Mouse (Mus musculus) midbrain, postnatal 0 days (tissue): Measurements from ENCODE around the gene Kcna10. TPM values are rescaled to one million over a fixed set of nuclear protein-coding genes. Genes with fewer than 3 reads are reported as not detected.

ENCODE experiments used
- ATAC-seq: fragments of 200-750 bp; cut with Nextera tagmentation; 2 replicates; pipeline ENCODE4 v1.8.0; 2017; ENCODE audit warnings: moderate number of reproducible peaks, mild to moderate bottlenecking, moderate TSS enrichment, moderate library complexity; ENCODE audit not compliant: low FRiP score
- DNase-seq: peaks from one replicate; pipeline ENCODE4 v3.0.0-alpha.2; 2015; ENCODE audit warnings: low spot score
- H3K27ac ChIP-seq: fragments of 300-500 bp; sonication (generic); 2 replicates; pipeline ENCODE4 v1.5.1; 2014; ENCODE audit warnings: low read depth, mild to moderate bottlenecking, low read length, mixed read lengths
- H3K27me3 ChIP-seq: fragments of 300-500 bp; sonication (generic); 2 replicates; pipeline ENCODE4 v1.6.1; 2014; ENCODE audit warnings: low read length, control low read depth, mixed read lengths; ENCODE audit not compliant: insufficient read depth
- H3K36me3 ChIP-seq: fragments of 300-500 bp; sonication (generic); 2 replicates; pipeline ENCODE4 v1.6.1; 2014; ENCODE audit warnings: low read length, control low read depth, mixed read lengths; ENCODE audit not compliant: insufficient read depth
- H3K4me1 ChIP-seq: fragments of 300-500 bp; sonication (generic); 2 replicates; pipeline ENCODE4 v1.6.1; 2014; ENCODE audit warnings: mild to moderate bottlenecking, control low read depth, antibody characterized with exemption, low read length, mixed read lengths; ENCODE audit not compliant: insufficient read depth
- H3K4me2 ChIP-seq: fragments of 300-500 bp; sonication (generic); 2 replicates; pipeline ENCODE4 v1.6.1; 2014; ENCODE audit warnings: low read depth, mild to moderate bottlenecking, low read length, mixed read lengths; ENCODE audit not compliant: poor library complexity, severe bottlenecking
- H3K4me3 ChIP-seq: fragments of 300-500 bp; sonication (generic); 2 replicates; pipeline ENCODE4 v1.5.1; 2014; ENCODE audit warnings: low read depth, mild to moderate bottlenecking, low read length, moderate library complexity
- H3K9ac ChIP-seq: fragments of 300-500 bp; sonication (generic); replicated peaks from 2 replicates; pipeline ENCODE4 v1.6.1; 2014; ENCODE audit warnings: mild to moderate bottlenecking, low read length, moderate library complexity, mixed read lengths; ENCODE audit not compliant: poor library complexity, severe bottlenecking
- H3K9me3 ChIP-seq: fragments of 300-500 bp; sonication (generic); 2 replicates; pipeline ENCODE4 v1.6.1; 2016; ENCODE audit warnings: low read length, control low read depth
- CTCF ChIP-seq: IDR thresholded peaks from 2 replicates; pipeline ENCODE4 v1.5.1; 2016; ENCODE audit warnings: antibody characterized with exemption, mild to moderate bottlenecking
- WGBS: fragments of 180-500 bp; shearing (Covaris S2); extraction: QIAGEN DNeasy Blood & Tissue Kit; methylation state at CpG from one replicate; pipeline ENCODE4 v1.1.7; 2014; 5-methylcytosine and 5-hydroxymethylcytosine counted together
- polyA plus RNA-seq: library from polyadenylated mRNA; unstranded; fragments of >200 nt; fragmentation: Nextera tagmentation; extraction: Ambion mirVana; gene quantifications from 2 replicates; pipeline ENCODE4 v1.2.1, GENCODE M21; 2015
- total RNA-seq: library from RNA; depleted of rRNA; stranded (reverse); fragments of >200 nt; gene quantifications from 2 replicates; pipeline ENCODE4 v1.2.3, GENCODE M21; 2014; rRNA removed

Gene Kcna10
- total and polyA plus RNA-seq, 2 experiments from 2014 or later, result not detected

DNA sequence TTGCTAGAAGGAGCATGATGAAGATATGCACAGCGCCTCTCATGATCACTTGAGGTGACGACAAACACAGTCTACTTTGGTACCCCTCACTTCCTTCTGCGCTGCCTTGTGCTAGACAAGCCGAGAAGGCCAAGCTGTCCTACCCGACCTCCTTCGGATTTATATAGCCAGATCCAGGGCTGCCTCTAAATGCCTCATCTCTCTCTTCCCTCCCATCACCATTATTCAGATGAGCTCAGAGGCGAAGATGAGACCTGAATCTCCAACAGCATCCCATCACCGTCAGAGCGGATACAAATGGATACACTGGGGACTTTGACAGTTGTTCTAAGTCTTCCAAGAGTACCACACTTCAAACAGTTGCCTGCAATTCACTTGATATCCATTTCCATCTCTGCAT is 56.8 kb downstream of the Kcna10 start, which contains the start of gene Prok1:
Gene Prok1 (minus strand): TSS at position 101 of the 400 bp plus-strand sequence.
- H3K27me3 ChIP-seq, result no peaks in the 10 kb centered on the region
- no peak within 1 kb of the TSS for H3K9ac ChIP-seq
- TF ChIP-seq CTCF, result no peak
- no peak within 1 kb of the TSS for H3K4me3 ChIP-seq
- ATAC-seq (no peak), DNase-seq (no peak)
- H3K36me3 ChIP-seq, result no peaks in the 10 kb centered on the region
- 90% methylated on average over 9 of the region's 9 CpGs for WGBS
- H3K4me1 ChIP-seq, result peaks cover 3% of the 10 kb centered on the region; the same call in 1 of the 2 replicates
- no peaks in the 10 kb centered on the region for H3K9me3 ChIP-seq
- no peak within 1 kb of the TSS for H3K4me2 ChIP-seq
- H3K27ac ChIP-seq, result no peak within 1 kb of the TSS

DNA sequence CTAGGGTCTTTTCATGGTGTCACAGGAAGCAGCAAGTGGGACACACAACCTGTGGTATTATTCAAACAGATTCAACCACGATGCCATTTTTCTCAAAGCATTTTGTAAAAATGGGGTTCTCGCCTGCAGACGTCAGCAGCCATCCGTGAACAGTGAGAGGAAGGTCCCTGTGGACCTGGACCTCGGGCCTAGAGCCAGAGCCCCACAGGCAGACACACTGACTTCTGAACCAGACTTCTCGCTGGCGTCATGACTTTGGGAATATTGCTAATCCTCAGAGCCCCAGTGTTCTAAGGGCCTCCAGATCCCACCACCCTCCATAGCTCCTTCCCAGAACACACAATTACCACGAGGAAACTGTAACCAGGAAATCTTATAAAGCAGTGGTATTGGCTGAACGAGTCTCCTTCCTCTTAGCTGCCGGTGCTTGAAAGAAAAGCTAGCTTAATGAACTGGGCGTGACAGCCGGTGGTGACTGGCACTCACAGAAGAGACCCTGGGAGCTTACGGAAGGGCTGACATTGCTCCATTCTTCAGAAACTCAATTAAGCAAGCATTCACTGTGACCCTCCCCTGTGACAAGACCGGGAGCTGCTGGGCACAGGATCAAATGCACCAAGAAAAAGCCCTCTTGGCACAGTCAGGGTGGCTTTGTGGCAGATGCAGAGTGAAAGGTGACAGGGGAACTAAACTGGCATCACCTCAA is 58.7 kb downstream of the Kcna10 start:
- no peak for ATAC-seq

More for the DNA sequence above, 58.7 kb downstream of the Kcna10 start:
- Histone ChIP-seq H3K27me3 (no peaks in the 10 kb centered on the region), H3K36me3 (no peaks in the 10 kb centered on the region), H3K9ac (no peak overlapping the region), H3K4me2 (no peak overlapping the region), H3K4me3 (no peak overlapping the region), H3K4me1 (peaks cover 3% of the 10 kb centered on the region; the same call in 1 of the 2 replicates), H3K27ac (no peak overlapping the region), H3K9me3 (no peaks in the 10 kb centered on the region)
- no peak for TF ChIP-seq CTCF
- WGBS, result 23% methylated on average over 14 of the region's 14 CpGs
- DNase-seq, result peak; percentile 26

Other genes starting within 250 kb of the Kcna10 start
- 66.1 and 74.0 TPM in 2 replicates for gene Kcna3, start 146.9 kb upstream of the Kcna10 start, total RNA-seq
- gene Kcna3, start 146.9 kb upstream of the Kcna10 start, polyA plus RNA-seq, result 15.6 and 16.0 TPM in 2 replicates
- 17.6 and 17.7 TPM in 2 replicates for gene Kcna2, start 81.9 kb upstream of the Kcna10 start, total RNA-seq
- 1.4 and 1.7 TPM in 2 replicates for gene Kcna2, start 81.9 kb upstream of the Kcna10 start, polyA plus RNA-seq
- 0.19 TPM in 1 of 2 replicates, not detected in the other for gene Cym, start 38.7 kb downstream of the Kcna10 start, total RNA-seq
- gene Cym, start 38.7 kb downstream of the Kcna10 start, polyA plus RNA-seq, result 0.16 TPM in 1 of 2 replicates, not detected in the other
- gene A630076J17Rik, start 47.6 kb downstream of the Kcna10 start, total RNA-seq, result not detected in 2 replicates
- 0.20 TPM in 1 of 2 replicates, not detected in the other for gene A630076J17Rik, start 47.6 kb downstream of the Kcna10 start, polyA plus RNA-seq
- 0.14 and 0.33 TPM in 2 replicates for gene Prok1, start 56.7 kb downstream of the Kcna10 start, total RNA-seq
- gene Prok1, start 56.7 kb downstream of the Kcna10 start, polyA plus RNA-seq, result 0.09 and 0.16 TPM in 2 replicates
- 66.7 and 69.9 TPM in 2 replicates for gene Lamtor5, start 95.8 kb downstream of the Kcna10 start, total RNA-seq
- gene Lamtor5, start 95.8 kb downstream of the Kcna10 start, polyA plus RNA-seq, result 153 and 173 TPM in 2 replicates
- 1.4 and 1.5 TPM in 2 replicates for gene Slc16a4, start 108.2 kb downstream of the Kcna10 start, total RNA-seq
- gene Slc16a4, start 108.2 kb downstream of the Kcna10 start, polyA plus RNA-seq, result 2.0 and 2.4 TPM in 2 replicates
- 17.2 and 23.4 TPM in 2 replicates for gene Rbm15, start 150.6 kb downstream of the Kcna10 start, total RNA-seq
- gene Rbm15, start 150.6 kb downstream of the Kcna10 start, polyA plus RNA-seq, result 4.9 and 5.7 TPM in 2 replicates